Mouse (Mus musculus) embryonic fibroblast, embryonic 13.5 days (primary cell): ENCODE measurements around the gene Ggn. TPM values are rescaled to one million over a fixed set of nuclear protein-coding genes. Genes with fewer than 3 reads are reported as not detected.

Source experiments
- H3K27ac ChIP-seq: 2 replicates; pipeline ENCODE4 v1.5.1; 2012; ENCODE audit warnings: low read length, control low read depth, inconsistent platforms; ENCODE audit not compliant: insufficient read depth
- H3K4me1 ChIP-seq: 2 replicates; pipeline ENCODE4 v1.6.1; 2011; ENCODE audit warnings: low read length; ENCODE audit not compliant: control insufficient read depth, insufficient read depth
- H3K4me3 ChIP-seq: 2 replicates; pipeline ENCODE4 v1.5.1; 2011; ENCODE audit warnings: mild to moderate bottlenecking, control low read depth, low read length; ENCODE audit not compliant: insufficient read depth
- CTCF ChIP-seq: IDR thresholded peaks from 2 replicates; pipeline ENCODE4 v1.5.1; 2011; ENCODE audit warnings: mild to moderate bottlenecking, control low read depth, low read length, moderate library complexity, borderline replicate concordance; ENCODE audit not compliant: insufficient read depth
- POLR2A ChIP-seq: IDR thresholded peaks from 2 replicates; pipeline ENCODE4 v1.6.1; 2011; ENCODE audit warnings: low read depth, mild to moderate bottlenecking, control low read depth, low read length, moderate library complexity
- polyA plus RNA-seq: library from polyadenylated mRNA; stranded (reverse); fragments of >200 nt; gene quantifications from 2 replicates; pipeline ENCODE4 v1.2.4, GENCODE M21; 2011; ENCODE audit warnings: low read depth; ENCODE audit not compliant: missing spikeins, insufficient read length

Ggn gene
- polyA plus RNA-seq, 1 experiment: 1.3 TPM

DNA sequence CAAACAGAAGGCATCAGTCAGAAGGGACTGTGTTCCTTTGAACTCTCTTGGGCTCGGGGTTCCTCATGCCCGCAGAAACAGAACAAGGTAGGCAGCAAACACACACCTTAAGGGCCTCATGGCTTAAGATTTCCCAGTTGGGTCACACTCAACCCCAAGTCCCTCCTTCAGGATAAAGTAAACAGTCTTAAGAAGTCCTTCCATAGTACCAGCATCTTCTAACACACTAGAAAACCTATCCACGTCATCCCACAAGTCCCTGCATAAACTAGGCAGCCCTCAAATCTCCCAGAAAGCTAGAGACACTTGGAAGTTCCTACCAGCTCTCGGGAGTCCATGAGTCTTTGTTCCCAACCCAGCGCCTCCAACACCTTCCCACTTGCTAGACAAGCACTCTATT lies 7.7 kb upstream of the Ggn start:
- no peak overlapping the region for H3K27ac ChIP-seq
- H3K4me1 ChIP-seq: peaks cover 4% of the 10 kb centered on the region; the same call in 1 of the 2 replicates
- TF ChIP-seq POLR2A: no peak
- TF ChIP-seq CTCF: no peak
- no peak overlapping the region for H3K4me3 ChIP-seq

- Histone ChIP-seq H3K4me3 (no peak overlapping the region), H3K4me1 (peaks cover 6% of the 10 kb centered on the region; the same call in 1 of the 2 replicates), H3K27ac (no peak overlapping the region)
- no peak for TF ChIP-seq CTCF
- no peak for TF ChIP-seq POLR2A
Measured at GRCm38 (mm10) chr7:29162750-29163525, 7.1 kb upstream of the Ggn start.

DNA sequence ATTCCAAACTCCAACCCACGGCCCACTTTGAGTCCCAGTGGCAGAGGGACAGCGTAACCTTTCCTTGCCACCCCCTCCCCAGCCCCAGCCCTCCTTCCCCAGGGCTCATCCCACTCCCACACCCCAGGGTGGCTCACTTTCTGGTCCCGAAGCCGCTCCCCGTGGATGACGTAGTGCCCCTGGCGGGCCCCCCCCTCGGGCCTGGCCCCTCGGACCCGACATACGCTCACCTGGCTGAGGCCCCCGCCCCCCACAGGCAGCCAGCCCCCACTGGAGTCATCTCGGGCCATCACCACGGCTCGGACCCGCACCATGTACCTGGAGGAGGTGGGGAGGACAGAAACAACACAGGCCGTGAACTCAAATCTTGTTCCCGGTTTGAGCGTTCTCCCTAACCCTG lies 2.4 kb upstream of the Ggn start:
- TF ChIP-seq POLR2A (no peak), CTCF (no peak)
- peak overlapping the region; percentile 84 for H3K4me3 ChIP-seq
- peaks cover 9% of the 10 kb centered on the region for H3K4me1 ChIP-seq
- peak overlapping the region; percentile 66; the same call in 1 of the 2 replicates for H3K27ac ChIP-seq

- Histone ChIP-seq H3K27ac (peak overlapping the region; percentile 66; the same call in 1 of the 2 replicates), H3K4me1 (peaks cover 9% of the 10 kb centered on the region), H3K4me3 (peak overlapping the region; percentile 84)
- TF ChIP-seq POLR2A (peak; percentile 46), CTCF (no peak)
Measured at GRCm38 (mm10) chr7:29168121-29168695, 1.8 kb upstream of the Ggn start.

GRCm38 (mm10) chr7:29168791-29169230 lies 1.2 kb upstream of the Ggn start:
- TF ChIP-seq POLR2A: no peak
- TF ChIP-seq CTCF: no peak
- Histone ChIP-seq H3K4me3 (peak overlapping the region; percentile 84), H3K27ac (peak overlapping the region; percentile 66), H3K4me1 (peaks cover 9% of the 10 kb centered on the region)

- Histone ChIP-seq H3K27ac (peak overlapping the region; percentile 80), H3K4me3 (peak overlapping the region; percentile 84), H3K4me1 (peaks cover 9% of the 10 kb centered on the region)
- TF ChIP-seq POLR2A (no peak), CTCF (no peak)
Measured at GRCm38 (mm10) chr7:29169231-29170065, 562 bp upstream of the Ggn start.

DNA sequence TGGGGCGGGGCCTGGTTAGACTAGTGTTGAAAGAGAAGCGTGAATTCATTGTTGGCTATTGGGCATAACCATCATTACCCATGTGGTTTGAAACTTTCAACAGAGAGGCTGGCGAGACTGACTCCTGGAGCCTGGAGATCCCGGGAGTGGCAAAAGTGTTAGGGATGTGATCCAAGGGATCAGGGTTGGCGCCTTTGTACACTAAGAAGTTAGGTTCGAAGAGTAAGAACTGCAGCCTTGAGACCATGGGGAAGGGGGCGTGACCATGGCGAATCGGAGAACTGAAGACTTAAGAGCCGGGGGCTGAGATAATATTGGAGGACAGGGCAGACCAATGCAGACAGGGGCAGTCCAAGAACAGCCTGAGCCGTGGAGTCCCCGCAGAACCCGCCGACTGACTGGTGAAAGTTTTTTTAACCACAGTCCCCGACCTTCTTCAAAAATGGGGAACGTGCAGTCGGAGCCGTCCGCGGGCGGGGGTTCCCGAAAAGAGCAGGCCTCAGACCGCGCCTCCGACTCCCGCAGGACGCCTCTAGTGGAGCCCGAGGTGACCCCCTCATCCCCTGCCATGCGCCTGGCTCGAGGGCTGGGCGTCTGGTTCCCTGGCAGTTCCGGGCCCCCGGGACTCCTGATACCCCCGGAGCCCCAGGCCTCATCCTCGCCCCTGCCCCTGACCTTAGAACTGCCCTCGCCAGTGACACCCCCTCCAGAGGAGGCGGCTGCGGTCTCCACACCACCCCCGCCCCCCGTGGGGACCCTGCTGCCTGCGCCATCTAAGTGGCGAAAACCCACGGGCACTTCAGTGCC lies 948 bp downstream of the Ggn start:
- peak overlapping the region; percentile 48 for H3K27ac ChIP-seq
- peak overlapping the region; percentile 53 for H3K4me3 ChIP-seq
- H3K4me1 ChIP-seq: peaks cover 9% of the 10 kb centered on the region
- TF ChIP-seq POLR2A: no peak
- TF ChIP-seq CTCF: no peak

GRCm38 (mm10) chr7:29171562-29172097 lies 1.6 kb downstream of the Ggn start:
- TF ChIP-seq CTCF (no peak), POLR2A (no peak)
- peak overlapping the region; percentile 48; the same call in 1 of the 2 replicates for H3K27ac ChIP-seq
- peaks cover 9% of the 10 kb centered on the region for H3K4me1 ChIP-seq
- H3K4me3 ChIP-seq: 0 out of 2 replicates have a peak overlapping the region, but pooled peaks have one; percentile 53
